Mouse (Mus musculus) embryonic facial prominence, embryonic 13.5 days (tissue): ENCODE measurements around the gene C1qtnf4. TPM values are rescaled to one million over a fixed set of nuclear protein-coding genes. Genes with fewer than 3 reads are reported as not detected.

Experiments used
- ATAC-seq: fragments of 200-750 bp; cut with Nextera tagmentation; 2 replicates; pipeline ENCODE4 v1.8.0; 2017; ENCODE audit warnings: low read depth; ENCODE audit not compliant: insufficient number of reproducible peaks, insufficient read depth, low FRiP score, low TSS enrichment
- H3K27ac ChIP-seq: fragments of 300-500 bp; sonication (generic); 2 replicates; pipeline ENCODE4 v1.5.1; 2015; ENCODE audit warnings: moderate library complexity, mild to moderate bottlenecking, inconsistent platforms
- H3K27me3 ChIP-seq: fragments of 300-500 bp; sonication (generic); 2 replicates; pipeline ENCODE4 v1.6.1; 2015; ENCODE audit warnings: mild to moderate bottlenecking, inconsistent platforms
- H3K36me3 ChIP-seq: fragments of 300-500 bp; sonication (generic); 2 replicates; pipeline ENCODE4 v1.6.1; 2015; ENCODE audit warnings: mild to moderate bottlenecking, inconsistent platforms
- H3K4me1 ChIP-seq: fragments of 300-500 bp; sonication (generic); 2 replicates; pipeline ENCODE4 v1.6.1; 2015; ENCODE audit warnings: inconsistent platforms
- H3K4me2 ChIP-seq: fragments of 300-500 bp; sonication (generic); 2 replicates; pipeline ENCODE4 v1.6.1; 2015; ENCODE audit warnings: moderate library complexity, mild to moderate bottlenecking, inconsistent platforms
- H3K4me3 ChIP-seq: fragments of 300-500 bp; sonication (generic); 2 replicates; pipeline ENCODE4 v1.5.1; 2015; ENCODE audit warnings: mild to moderate bottlenecking, inconsistent platforms
- H3K9ac ChIP-seq: fragments of 300-500 bp; sonication (generic); 2 replicates; pipeline ENCODE4 v1.6.1; 2015; ENCODE audit warnings: mild to moderate bottlenecking, inconsistent platforms
- H3K9me3 ChIP-seq: fragments of 300-500 bp; sonication (generic); 2 replicates; pipeline ENCODE4 v1.6.1; 2016; ENCODE audit warnings: inconsistent platforms
- whole genome bisulfite sequencing: fragments of 180-500 bp; shearing (Covaris S2); methylation state at CpG from one replicate; pipeline ENCODE4 v1.1.7; 2015; ENCODE audit warnings: mixed read lengths; 5-methylcytosine and 5-hydroxymethylcytosine counted together
- polyA plus RNA-seq: library from polyadenylated mRNA; unstranded; fragments of >200 nt; fragmentation: Nextera tagmentation; extraction: Ambion mirVana; gene quantifications from 2 replicates; pipeline ENCODE4 v1.2.1, GENCODE M21; 2015

The C1qtnf4 gene
- polyA plus RNA-seq, 1 experiment from 2014 or later, result 16.7 TPM

- Histone ChIP-seq H3K27ac (no peak overlapping the region), H3K36me3 (peaks cover 78% of the 10 kb centered on the region), H3K9me3 (no peaks in the 10 kb centered on the region), H3K4me1 (no peaks in the 10 kb centered on the region), H3K4me2 (no peak overlapping the region), H3K27me3 (no peaks in the 10 kb centered on the region), H3K4me3 (no peak overlapping the region), H3K9ac (no peak overlapping the region)
- no peak for ATAC-seq
- WGBS, result 91% methylated on average over 2 of the region's 2 CpGs
These were observed 24.2 kb upstream of the C1qtnf4 start for GRCm38 (mm10) chr2:90861486-90861885.

DNA sequence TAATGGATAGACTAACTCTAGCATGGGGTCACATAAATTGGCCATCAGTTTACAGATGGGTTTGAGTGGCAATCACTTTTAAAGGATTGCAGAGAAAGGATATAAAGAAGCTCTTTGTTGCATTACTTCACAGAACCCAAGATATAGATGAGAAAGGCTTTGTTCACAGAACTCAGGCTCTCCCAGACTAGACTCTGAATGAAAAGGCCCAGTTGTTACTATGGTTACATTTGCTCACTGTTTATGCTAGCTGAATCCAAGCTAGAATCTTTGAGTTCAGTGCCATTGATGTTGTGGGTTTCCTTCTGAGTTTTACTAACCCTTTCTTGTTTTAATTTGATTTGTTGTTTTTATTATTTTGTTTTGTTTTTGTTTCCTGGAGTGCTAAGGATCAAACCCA lies 21.5 kb upstream of the C1qtnf4 start:
- Histone ChIP-seq H3K27ac (no peak overlapping the region), H3K4me2 (no peak overlapping the region), H3K9me3 (no peaks in the 10 kb centered on the region), H3K36me3 (peaks cover 77% of the 10 kb centered on the region), H3K4me3 (no peak overlapping the region), H3K4me1 (no peaks in the 10 kb centered on the region), H3K9ac (no peak overlapping the region), H3K27me3 (no peaks in the 10 kb centered on the region)
- no peak for ATAC-seq

DNA sequence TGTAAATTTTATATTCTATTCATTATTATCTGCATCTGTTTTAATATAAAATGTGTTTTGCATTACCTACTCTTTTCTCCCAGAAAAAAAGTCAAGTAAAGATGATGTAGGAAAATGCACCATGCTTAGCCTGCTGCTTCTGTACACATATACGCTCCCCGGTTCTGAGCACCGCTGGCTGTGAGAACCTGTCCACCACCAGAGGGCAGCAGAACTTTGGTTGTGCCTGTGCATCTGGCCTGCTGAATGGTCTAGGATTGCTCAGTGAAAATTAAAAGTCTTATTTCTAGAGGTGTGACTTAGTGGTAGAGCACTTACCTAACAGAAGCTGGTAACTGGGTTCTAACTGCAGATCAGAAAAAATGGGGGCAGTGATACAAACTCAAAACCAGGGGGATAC lies 19.1 kb upstream of the C1qtnf4 start:
- Histone ChIP-seq H3K36me3 (peaks cover 60% of the 10 kb centered on the region), H3K4me1 (0 out of 2 replicates have a peak, but pooled peaks cover 4% of the 10 kb centered on the region), H3K27me3 (no peaks in the 10 kb centered on the region), H3K4me3 (no peak overlapping the region), H3K9ac (no peak overlapping the region), H3K9me3 (no peaks in the 10 kb centered on the region), H3K27ac (no peak overlapping the region), H3K4me2 (no peak overlapping the region)
- WGBS, result 23% methylated on average over 3 of the region's 3 CpGs
- peak; percentile 81; the same call in 1 of the 2 replicates for ATAC-seq

GRCm38 (mm10) chr2:90870136-90870601 lies 15.5 kb upstream of the C1qtnf4 start:
- H3K27ac ChIP-seq, result no peak overlapping the region
- H3K4me2 ChIP-seq, result no peak overlapping the region
- H3K4me3 ChIP-seq, result no peak overlapping the region
- no peak for ATAC-seq
- H3K27me3 ChIP-seq, result no peaks in the 10 kb centered on the region
- H3K36me3 ChIP-seq, result peaks cover 30% of the 10 kb centered on the region
- peak overlapping the region; percentile 37; the same call in 1 of the 2 replicates for H3K9ac ChIP-seq
- 0 out of 2 replicates have a peak, but pooled peaks cover 4% of the 10 kb centered on the region for H3K4me1 ChIP-seq
- WGBS, result 42% methylated on average over 4 of the region's 4 CpGs
- H3K9me3 ChIP-seq, result no peaks in the 10 kb centered on the region

GRCm38 (mm10) chr2:90871180-90871961 lies 14.3 kb upstream of the C1qtnf4 start:
- Histone ChIP-seq H3K4me3 (no peak overlapping the region), H3K36me3 (peaks cover 19% of the 10 kb centered on the region), H3K27me3 (no peaks in the 10 kb centered on the region), H3K4me1 (0 out of 2 replicates have a peak, but pooled peaks cover 4% of the 10 kb centered on the region), H3K9ac (no peak overlapping the region), H3K9me3 (no peaks in the 10 kb centered on the region), H3K4me2 (no peak overlapping the region), H3K27ac (no peak overlapping the region)
- no peak for ATAC-seq
- 60% methylated on average over 8 of the region's 8 CpGs for WGBS

- ATAC-seq, result no peak
- H3K27me3 ChIP-seq, result no peaks in the 10 kb centered on the region
- no peaks in the 10 kb centered on the region for H3K36me3 ChIP-seq
- H3K4me3 ChIP-seq, result no peak overlapping the region
- H3K9ac ChIP-seq, result no peak overlapping the region
- H3K27ac ChIP-seq, result no peak overlapping the region
- WGBS, result 86% methylated on average over 1 of the region's 1 CpGs
- no peaks in the 10 kb centered on the region for H3K9me3 ChIP-seq
- H3K4me1 ChIP-seq, result 0 out of 2 replicates have a peak, but pooled peaks cover 4% of the 10 kb centered on the region
- no peak overlapping the region for H3K4me2 ChIP-seq
These were observed 11.6 kb upstream of the C1qtnf4 start for GRCm38 (mm10) chr2:90874025-90874424.

GRCm38 (mm10) chr2:90875239-90875638 lies 10.4 kb upstream of the C1qtnf4 start:
- H3K9me3 ChIP-seq, result no peaks in the 10 kb centered on the region
- no peak for ATAC-seq
- no peak overlapping the region for H3K4me2 ChIP-seq
- H3K27me3 ChIP-seq, result no peaks in the 10 kb centered on the region
- WGBS, result 74% methylated on average over 2 of the region's 2 CpGs
- H3K4me1 ChIP-seq, result 0 out of 2 replicates have a peak, but pooled peaks cover 1% of the 10 kb centered on the region
- H3K4me3 ChIP-seq, result no peak overlapping the region
- H3K27ac ChIP-seq, result no peak overlapping the region
- H3K36me3 ChIP-seq, result no peaks in the 10 kb centered on the region
- no peak overlapping the region for H3K9ac ChIP-seq

- 62% methylated on average over 5 of the region's 5 CpGs for WGBS
These were observed 7.9 kb upstream of the C1qtnf4 start for GRCm38 (mm10) chr2:90877584-90878259.

DNA sequence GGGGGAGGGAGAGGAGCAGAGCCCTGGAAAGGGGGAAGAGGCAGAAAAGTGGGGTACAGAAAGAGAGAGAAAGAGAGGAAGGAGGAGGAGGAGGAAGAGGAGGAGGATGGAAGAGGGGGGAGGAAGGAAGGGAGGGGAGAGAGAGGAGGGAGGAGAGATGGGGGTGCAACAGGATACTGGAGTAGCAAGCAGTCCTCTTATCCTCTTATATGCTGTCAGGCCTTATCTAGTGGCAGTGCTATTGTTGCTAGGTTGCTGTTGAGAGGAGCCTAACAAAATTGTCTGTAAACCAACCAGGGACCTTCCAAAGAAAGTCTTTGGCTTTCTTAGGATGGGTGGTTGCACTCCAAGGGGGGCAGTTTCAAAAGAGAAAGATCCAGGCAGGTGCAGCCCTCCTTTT lies 6.2 kb upstream of the C1qtnf4 start:
- ATAC-seq, result no peak
- Histone ChIP-seq H3K4me2 (no peak overlapping the region), H3K4me3 (no peak overlapping the region), H3K9me3 (peaks cover 4% of the 10 kb centered on the region; the same call in 1 of the 2 replicates), H3K27ac (no peak overlapping the region), H3K9ac (no peak overlapping the region), H3K36me3 (no peaks in the 10 kb centered on the region), H3K27me3 (peaks cover 4% of the 10 kb centered on the region; the same call in 1 of the 2 replicates), H3K4me1 (no peaks in the 10 kb centered on the region)

More at GRCm38 (mm10) chr2:90877584-90878259, 7.9 kb upstream of the C1qtnf4 start:
- Histone ChIP-seq H3K9ac (no peak overlapping the region), H3K4me3 (no peak overlapping the region), H3K36me3 (no peaks in the 10 kb centered on the region), H3K4me1 (no peaks in the 10 kb centered on the region), H3K4me2 (no peak overlapping the region), H3K27me3 (no peaks in the 10 kb centered on the region), H3K27ac (no peak overlapping the region), H3K9me3 (no peaks in the 10 kb centered on the region)
- ATAC-seq, result no peak

- Histone ChIP-seq H3K9ac (no peak overlapping the region), H3K27me3 (peaks cover 13% of the 10 kb centered on the region), H3K4me3 (no peak overlapping the region), H3K27ac (no peak overlapping the region), H3K9me3 (peaks cover 4% of the 10 kb centered on the region; the same call in 1 of the 2 replicates), H3K4me1 (peaks cover 6% of the 10 kb centered on the region; the same call in 1 of the 2 replicates), H3K36me3 (no peaks in the 10 kb centered on the region), H3K4me2 (no peak overlapping the region)
- no peak for ATAC-seq
- 15% methylated on average over 6 of the region's 6 CpGs for WGBS
These were observed 5.4 kb upstream of the C1qtnf4 start for GRCm38 (mm10) chr2:90880144-90880785.

- ATAC-seq, result no peak
- Histone ChIP-seq H3K9me3 (peaks cover 4% of the 10 kb centered on the region; the same call in 1 of the 2 replicates), H3K4me3 (no peak overlapping the region), H3K36me3 (no peaks in the 10 kb centered on the region), H3K27me3 (peaks cover 28% of the 10 kb centered on the region), H3K27ac (no peak overlapping the region), H3K9ac (no peak overlapping the region), H3K4me2 (no peak overlapping the region), H3K4me1 (peaks cover 17% of the 10 kb centered on the region; the same call in 1 of the 2 replicates)
- 83% methylated on average over 2 of the region's 2 CpGs for WGBS
These were observed 3.8 kb upstream of the C1qtnf4 start for GRCm38 (mm10) chr2:90881824-90882223.
